Mouse (Mus musculus) lung, embryonic 14.5 days (tissue): ENCODE data around the gene Optc. TPM values are rescaled to one million over a fixed set of nuclear protein-coding genes. Genes with fewer than 3 reads are reported as not detected.

Experiments used
- ATAC-seq: fragments of 200-750 bp; cut with Nextera tagmentation; 2 replicates; pipeline ENCODE4 v1.8.0; 2017; ENCODE audit warnings: mild to moderate bottlenecking, moderate TSS enrichment, moderate library complexity; ENCODE audit not compliant: insufficient read depth
- DNase-seq: peaks from one replicate; pipeline ENCODE4 v3.0.0-alpha.2; 2015
- H3K27ac ChIP-seq: fragments of 300-500 bp; sonication (generic); 2 replicates; pipeline ENCODE4 v1.5.1; 2014; ENCODE audit warnings: low read depth, mild to moderate bottlenecking, moderate library complexity
- H3K27me3 ChIP-seq: fragments of 300-500 bp; sonication (generic); 2 replicates; pipeline ENCODE4 v1.6.1; 2014; ENCODE audit warnings: low read length, control low read depth; ENCODE audit not compliant: insufficient read depth
- H3K36me3 ChIP-seq: fragments of 300-500 bp; sonication (generic); 2 replicates; pipeline ENCODE4 v1.6.1; 2014; ENCODE audit warnings: control low read depth; ENCODE audit not compliant: insufficient read depth
- H3K4me1 ChIP-seq: fragments of 300-500 bp; sonication (generic); 2 replicates; pipeline ENCODE4 v1.6.1; 2014; ENCODE audit warnings: antibody characterized with exemption, control low read depth; ENCODE audit not compliant: insufficient read depth
- H3K4me2 ChIP-seq: fragments of 300-500 bp; sonication (generic); 2 replicates; pipeline ENCODE4 v1.6.1; 2014; ENCODE audit warnings: mild to moderate bottlenecking
- H3K4me3 ChIP-seq: fragments of 300-500 bp; sonication (generic); 2 replicates; pipeline ENCODE4 v1.5.1; 2014; ENCODE audit warnings: low read depth, low read length
- H3K9ac ChIP-seq: fragments of 300-500 bp; sonication (generic); 2 replicates; pipeline ENCODE4 v1.6.1; 2014
- H3K9me3 ChIP-seq: fragments of 300-500 bp; sonication (generic); 2 replicates; pipeline ENCODE4 v1.6.1; 2016; ENCODE audit warnings: low read depth, low read length, control low read depth
- CTCF ChIP-seq: IDR thresholded peaks from 2 replicates; pipeline ENCODE4 v1.5.1; 2016; ENCODE audit warnings: antibody characterized with exemption, low read depth
- whole genome bisulfite sequencing: fragments of 180-500 bp; shearing (Covaris S2); extraction: QIAGEN DNeasy Blood & Tissue Kit; methylation state at CpG from one replicate; pipeline ENCODE4 v1.1.7; 2014; 5-methylcytosine and 5-hydroxymethylcytosine counted together
- polyA plus RNA-seq: library from polyadenylated mRNA; unstranded; fragments of >200 nt; fragmentation: Nextera tagmentation; extraction: Ambion mirVana; gene quantifications from 2 replicates; pipeline ENCODE4 v1.2.1, GENCODE M21; 2014

Gene Optc
- polyA plus RNA-seq, 1 experiment from 2014 or later: 1.0 TPM

DNA sequence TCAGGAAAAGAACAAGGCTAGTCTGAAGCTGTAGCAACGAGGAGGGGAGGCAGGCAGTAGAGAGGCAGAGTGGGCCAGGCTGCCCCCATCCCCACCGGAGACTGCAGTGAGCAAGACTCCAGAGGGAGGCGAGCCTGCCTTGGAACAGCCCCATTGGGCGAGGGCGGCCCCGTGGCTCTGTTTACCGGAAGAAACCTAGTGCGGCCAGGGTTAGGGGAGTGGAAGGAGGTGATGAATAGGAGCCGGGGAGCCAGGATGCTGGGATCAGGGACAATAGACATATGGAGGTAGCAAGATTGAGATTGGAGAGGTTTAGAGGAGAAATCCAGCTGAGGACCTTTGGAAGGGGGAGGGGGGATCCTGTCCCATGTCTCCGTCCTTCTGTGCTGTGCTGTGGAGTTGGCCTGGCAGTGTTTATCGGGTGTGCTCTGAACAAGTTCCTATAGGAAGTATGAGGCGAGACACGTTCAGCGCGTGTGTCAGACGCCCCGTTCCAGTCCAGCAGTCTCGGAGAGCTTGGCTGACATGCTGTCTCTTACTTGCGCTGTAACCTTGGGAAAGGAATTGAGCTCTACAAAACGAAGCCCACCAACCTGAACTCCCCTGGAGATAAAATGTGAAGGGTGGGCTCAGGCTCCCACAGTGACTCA lies 17.7 kb downstream of the Optc start:
- Histone ChIP-seq H3K27ac (0 out of 2 replicates have a peak overlapping the region, but pooled peaks have one; percentile 5), H3K9ac (0 out of 2 replicates have a peak overlapping the region, but pooled peaks have one; percentile 20), H3K9me3 (no peaks in the 10 kb centered on the region), H3K4me2 (peak overlapping the region; percentile 52), H3K4me1 (peaks cover 30% of the 10 kb centered on the region), H3K27me3 (no peaks in the 10 kb centered on the region), H3K36me3 (no peaks in the 10 kb centered on the region), H3K4me3 (no peak overlapping the region)
- DNase-seq: peak; percentile 76
- WGBS: 6% methylated on average over 20 of the region's 20 CpGs
- no peak for TF ChIP-seq CTCF
- ATAC-seq: peak; percentile 33; the same call in 1 of the 2 replicates

DNA sequence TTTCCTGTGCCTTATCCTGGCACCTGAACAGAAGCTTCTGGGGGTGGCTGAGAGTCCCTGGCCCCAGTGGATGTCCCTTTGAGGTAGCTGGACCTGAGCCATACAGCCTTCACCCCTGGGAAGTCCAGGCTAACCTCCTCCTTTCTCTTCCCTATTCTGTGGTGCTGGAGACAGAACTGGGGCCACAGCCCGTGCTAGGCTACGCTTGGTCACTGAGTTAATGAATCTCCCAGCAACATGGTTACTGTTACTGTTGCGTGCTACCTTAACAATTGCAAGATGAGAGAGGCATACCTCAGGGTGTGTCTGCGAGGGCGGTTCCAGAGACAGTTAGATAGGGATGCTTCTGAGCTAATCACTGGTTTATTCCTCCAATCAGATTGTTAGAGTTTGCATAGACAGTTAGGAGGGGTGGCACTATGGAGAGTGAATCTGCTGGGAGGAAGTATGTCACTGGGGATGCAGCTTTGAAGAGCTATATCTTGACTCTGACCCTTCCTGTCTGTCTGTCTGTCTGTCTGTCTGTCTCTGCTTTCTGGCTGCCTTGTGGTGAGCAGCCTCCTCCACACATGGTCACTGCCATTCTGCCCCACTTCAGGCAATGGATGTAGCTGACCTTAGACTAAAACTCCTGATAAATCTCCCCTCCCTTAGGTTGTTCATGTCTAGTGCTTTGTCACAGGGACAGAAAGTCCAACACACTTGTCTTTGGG lies 20.1 kb downstream of the Optc start:
- Histone ChIP-seq H3K36me3 (no peaks in the 10 kb centered on the region), H3K4me3 (no peak overlapping the region), H3K27ac (no peak overlapping the region), H3K4me2 (no peak overlapping the region), H3K9me3 (no peaks in the 10 kb centered on the region), H3K4me1 (peaks cover 23% of the 10 kb centered on the region), H3K27me3 (no peaks in the 10 kb centered on the region), H3K9ac (no peak overlapping the region)
- WGBS: 77% methylated on average over 5 of the region's 5 CpGs
- no peak for DNase-seq
- TF ChIP-seq CTCF: no peak
- no peak for ATAC-seq

GRCm38 (mm10) chr1:133887044-133887443 lies 20.8 kb downstream of the Optc start:
- Histone ChIP-seq H3K4me3 (no peak overlapping the region), H3K27me3 (no peaks in the 10 kb centered on the region), H3K36me3 (no peaks in the 10 kb centered on the region), H3K9me3 (no peaks in the 10 kb centered on the region), H3K27ac (no peak overlapping the region), H3K9ac (no peak overlapping the region), H3K4me1 (peaks cover 21% of the 10 kb centered on the region), H3K4me2 (no peak overlapping the region)
- WGBS: 13% methylated on average over 8 of the region's 8 CpGs
- no peak for TF ChIP-seq CTCF
- ATAC-seq: no peak
- DNase-seq: no peak

GRCm38 (mm10) chr1:133886431-133886830 lies 21.4 kb downstream of the Optc start:
- DNase-seq (no peak), ATAC-seq (no peak)
- Histone ChIP-seq H3K4me1 (peaks cover 15% of the 10 kb centered on the region), H3K27me3 (no peaks in the 10 kb centered on the region), H3K4me2 (no peak overlapping the region), H3K27ac (no peak overlapping the region), H3K4me3 (no peak overlapping the region), H3K9ac (no peak overlapping the region), H3K36me3 (no peaks in the 10 kb centered on the region), H3K9me3 (no peaks in the 10 kb centered on the region)
- TF ChIP-seq CTCF: no peak
- WGBS: 50% methylated on average over 6 of the region's 6 CpGs

DNA sequence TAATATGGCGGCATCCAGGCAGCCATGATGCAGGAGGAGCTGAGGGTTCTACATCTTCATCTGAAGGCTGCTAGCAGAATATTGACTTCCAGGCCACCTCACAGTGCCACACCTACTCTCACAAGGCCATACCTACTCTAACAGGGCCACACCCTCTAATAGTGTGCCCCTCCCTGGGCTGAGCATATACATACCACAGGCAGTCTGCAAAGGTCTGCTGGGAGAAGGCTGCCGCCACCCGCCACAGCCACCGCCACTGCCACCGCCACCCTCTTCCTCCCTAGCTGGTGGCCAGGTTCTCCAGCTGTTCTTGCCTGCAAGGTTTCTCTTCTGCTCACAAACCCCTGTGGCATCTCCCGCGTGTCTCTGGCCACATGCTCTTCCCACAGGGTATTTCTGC lies 22.0 kb downstream of the Optc start:
- Histone ChIP-seq H3K4me2 (no peak overlapping the region), H3K4me1 (peaks cover 11% of the 10 kb centered on the region), H3K9ac (no peak overlapping the region), H3K27me3 (no peaks in the 10 kb centered on the region), H3K36me3 (no peaks in the 10 kb centered on the region), H3K27ac (no peak overlapping the region), H3K9me3 (no peaks in the 10 kb centered on the region), H3K4me3 (no peak overlapping the region)
- no peak for TF ChIP-seq CTCF
- no peak for DNase-seq
- no peak for ATAC-seq
- WGBS: 86% methylated on average over 6 of the region's 7 CpGs

- H3K36me3 ChIP-seq: no peaks in the 10 kb centered on the region
- 29% methylated on average over 9 of the region's 9 CpGs for WGBS
- no peaks in the 10 kb centered on the region for H3K27me3 ChIP-seq
- no peak for DNase-seq
- H3K4me3 ChIP-seq: no peak overlapping the region
- H3K27ac ChIP-seq: no peak overlapping the region
- peaks cover 3% of the 10 kb centered on the region; the same call in 1 of the 2 replicates for H3K4me1 ChIP-seq
- no peak for TF ChIP-seq CTCF
- H3K9ac ChIP-seq: no peak overlapping the region
- no peaks in the 10 kb centered on the region for H3K9me3 ChIP-seq
- no peak for ATAC-seq
- no peak overlapping the region for H3K4me2 ChIP-seq
These were observed 23.1 kb downstream of the Optc start for GRCm38 (mm10) chr1:133884746-133885145.

- Histone ChIP-seq H3K27me3 (no peaks in the 10 kb centered on the region), H3K4me2 (no peak overlapping the region), H3K4me3 (no peak overlapping the region), H3K27ac (no peak overlapping the region), H3K9me3 (no peaks in the 10 kb centered on the region), H3K4me1 (no peaks in the 10 kb centered on the region), H3K36me3 (no peaks in the 10 kb centered on the region), H3K9ac (no peak overlapping the region)
- ATAC-seq: no peak
- TF ChIP-seq CTCF: no peak
- DNase-seq: no peak
- 43% methylated on average over 6 of the region's 6 CpGs for WGBS
These were observed 23.7 kb downstream of the Optc start for GRCm38 (mm10) chr1:133884090-133884489.
